Mouse (Mus musculus): ENCODE measurements around the gene Gzmm.
A peak's percentile ranks its signal among the peaks of the same experiment; 100 is the strongest.

The Gzmm gene

GRCm38 (mm10) chr10:79704065-79704969 lies 15.5 kb downstream of the Gzmm start, which contains the start of gene Bsg:
Gene Bsg (plus strand): TSS chr10:79704491.
- peak; percentile 99 for DNase-seq

- DNase-seq: no peak
Measured at GRCm38 (mm10) chr10:79704970-79705360, 16.1 kb downstream of the Gzmm start.

GRCm38 (mm10) chr10:79705951-79706350 lies 17.1 kb downstream of the Gzmm start:
- no peak for DNase-seq

- DNase-seq: peak; percentile 10
Measured at GRCm38 (mm10) chr10:79706406-79707094, 17.7 kb downstream of the Gzmm start.

- peak; percentile 7 for DNase-seq
Measured at GRCm38 (mm10) chr10:79707162-79707561, 18.3 kb downstream of the Gzmm start.

GRCm38 (mm10) chr10:79707759-79708158 lies 18.9 kb downstream of the Gzmm start:
- DNase-seq: peak; percentile 6

GRCm38 (mm10) chr10:79708668-79709067 lies 19.8 kb downstream of the Gzmm start:
- DNase-seq: peak; percentile 17

- DNase-seq: no peak
Measured at GRCm38 (mm10) chr10:79709307-79709706, 20.5 kb downstream of the Gzmm start.

- DNase-seq: no peak
Measured at GRCm38 (mm10) chr10:79712029-79712428, 23.2 kb downstream of the Gzmm start.

GRCm38 (mm10) chr10:79712499-79713126 lies 23.8 kb downstream of the Gzmm start:
- peak; percentile 92 for DNase-seq

- no peak for DNase-seq
Measured at GRCm38 (mm10) chr10:79713163-79713562, 24.3 kb downstream of the Gzmm start.

- no peak for DNase-seq
Measured at GRCm38 (mm10) chr10:79714996-79715395, 26.2 kb downstream of the Gzmm start.

- DNase-seq: no peak
Measured at GRCm38 (mm10) chr10:79716254-79716987, 27.6 kb downstream of the Gzmm start, which contains the start of gene Hcn2. Gene Hcn2 (plus strand): TSS chr10:79716634.

- peak; percentile 54 for DNase-seq
Measured at GRCm38 (mm10) chr10:79716988-79717355, 28.2 kb downstream of the Gzmm start.

- no peak for DNase-seq
Measured at GRCm38 (mm10) chr10:79717640-79718357, 29.0 kb downstream of the Gzmm start.

- no peak for DNase-seq
Measured at GRCm38 (mm10) chr10:79721089-79721488, 32.3 kb downstream of the Gzmm start.

GRCm38 (mm10) chr10:79723047-79723446 lies 34.2 kb downstream of the Gzmm start:
- DNase-seq: no peak

GRCm38 (mm10) chr10:79723692-79724091 lies 34.9 kb downstream of the Gzmm start:
- DNase-seq: no peak

- DNase-seq: peak; percentile 49
Measured at GRCm38 (mm10) chr10:79726090-79726489, 37.3 kb downstream of the Gzmm start.

GRCm38 (mm10) chr10:79728323-79729249 lies 39.8 kb downstream of the Gzmm start:
- DNase-seq: no peak

All from right cerebral cortex, postnatal 14 days (tissue).